Comparison of ENCODE assay signal across 28 mouse cellular contexts in the genomic region with DNA sequence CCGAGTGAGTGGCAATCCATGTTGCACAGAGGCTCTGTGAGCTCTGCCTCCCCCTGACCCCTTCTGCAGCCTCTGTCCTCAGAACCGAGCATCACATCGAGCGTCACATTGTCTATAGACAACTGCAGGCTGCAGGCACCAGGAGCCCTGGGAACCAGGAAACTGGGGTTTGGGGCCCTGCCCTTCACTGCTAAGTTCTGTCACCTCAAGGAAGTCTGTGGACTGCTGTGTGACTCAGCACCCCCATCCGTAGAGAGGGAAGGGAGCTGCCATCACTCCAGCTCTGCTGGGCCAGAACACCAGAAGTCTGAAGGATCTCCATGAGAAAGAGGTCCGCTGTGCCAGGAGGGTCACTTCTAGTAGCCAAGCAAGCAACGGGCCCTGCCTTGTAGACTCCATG.
DNase-seq lines count a peak whose midpoint lies in the region; ATAC-seq lines count a peak whose summit lies in the region.
"Had no signal": no experiment of that assay in that cellular context is flagged by ENCODE, and none has a peak within 500 bp of the region (broad histone marks: within the 10 kb centered on the region; RNA-seq: fewer than 3 reads in every experiment).

No protein-coding gene starts in this region.

- no peaks in the 10 kb centered on the region for H3K4me1 ChIP-seq in neural tube, embryonic 12.5 days
- no peaks in the 10 kb centered on the region for H3K4me1 ChIP-seq in neural tube, embryonic 15.5 days
- H3K4me1 ChIP-seq in megakaryocyte, embryonic 14.5 days, result peaks cover 77% of the 10 kb centered on the region
- peaks cover 24% of the 10 kb centered on the region for H3K4me1 ChIP-seq in heart, embryonic 10.5 days
- H3K4me1 ChIP-seq in kidney, embryonic 14.5 days (ENCODE audit: control insufficient read depth, insufficient read depth, low read length), result no peaks in the 10 kb centered on the region
- H3K4me1 ChIP-seq: limb, embryonic 13.5 days; lung, embryonic 15.5 days; neural tube, embryonic 13.5 days had no signal

- ATAC-seq in neural tube, embryonic 12.5 days (ENCODE audit: low FRiP score, low read depth), result no peak
- no peak for ATAC-seq in neural tube, embryonic 15.5 days (ENCODE audit: low FRiP score)
- ATAC-seq in common myeloid progenitor, adult 5-6 weeks (replicated peaks; ENCODE audit: low read depth, poor library complexity, severe bottlenecking), result peak; percentile 93
- ATAC-seq in kidney, embryonic 14.5 days (ENCODE audit: low FRiP score, low TSS enrichment), result no peak
- ATAC-seq: forebrain, embryonic 16.5 days; inflammation-experienced regulatory T-cells, adult 6 months; midbrain, embryonic 16.5 days had no signal

- no peaks in the 10 kb centered on the region for H3K27me3 ChIP-seq in neural tube, embryonic 12.5 days (replicated peaks)
- no peaks in the 10 kb centered on the region for H3K27me3 ChIP-seq in neural tube, embryonic 15.5 days (replicated peaks)
- no peaks in the 10 kb centered on the region for H3K27me3 ChIP-seq in megakaryocyte, embryonic 14.5 days (replicated peaks)
- peaks cover 52% of the 10 kb centered on the region for H3K27me3 ChIP-seq in heart, embryonic 10.5 days (ENCODE audit: insufficient read depth, poor library complexity, severe bottlenecking)
- no peaks in the 10 kb centered on the region for H3K27me3 ChIP-seq in kidney, embryonic 14.5 days (ENCODE audit: control insufficient read depth, insufficient read depth, low read length)
- H3K27me3 ChIP-seq: heart, embryonic 15.5 days; kidney, embryonic 15.5 days; limb, embryonic 13.5 days; lung, embryonic 15.5 days; neural tube, embryonic 13.5 days had no signal

- 81% methylated on average over 7 of the region's 7 CpGs for WGBS in neural tube, embryonic 12.5 days
- 84% methylated on average over 7 of the region's 7 CpGs for WGBS in neural tube, embryonic 15.5 days
- WGBS in heart, embryonic 10.5 days, result 77% methylated on average over 7 of the region's 7 CpGs
- 88% methylated on average over 7 of the region's 7 CpGs for WGBS in kidney, embryonic 14.5 days

- no peak overlapping the region for H3K27ac ChIP-seq in neural tube, embryonic 12.5 days
- H3K27ac ChIP-seq in neural tube, embryonic 15.5 days (replicated peaks), result no peak overlapping the region
- H3K27ac ChIP-seq in heart, embryonic 10.5 days, result no peak overlapping the region
- H3K27ac ChIP-seq in kidney, embryonic 14.5 days (ENCODE audit: low read depth, low read length), result no peak overlapping the region
- H3K27ac ChIP-seq: heart, embryonic 15.5 days; hindbrain, embryonic 14.5 days; kidney, embryonic 15.5 days; layer of hippocampus, adult 2 months; limb, embryonic 13.5 days; lung, embryonic 15.5 days; neural tube, embryonic 13.5 days had no signal

- no peak overlapping the region for H3K4me2 ChIP-seq in neural tube, embryonic 12.5 days (replicated peaks)
- H3K4me2 ChIP-seq in neural tube, embryonic 15.5 days, result no peak overlapping the region
- no peak overlapping the region for H3K4me2 ChIP-seq in kidney, embryonic 14.5 days (replicated peaks; ENCODE audit: low read depth, low read length)
- H3K4me2 ChIP-seq: heart, embryonic 15.5 days; hindbrain, embryonic 14.5 days; kidney, embryonic 15.5 days; limb, embryonic 13.5 days; liver, embryonic 11.5 days; lung, embryonic 15.5 days; neural tube, embryonic 13.5 days had no signal

- H3K9ac ChIP-seq in neural tube, embryonic 12.5 days, result 0 out of 2 replicates have a peak overlapping the region, but pooled peaks have one; percentile 21
- no peak overlapping the region for H3K9ac ChIP-seq in neural tube, embryonic 15.5 days (replicated peaks)
- no peak overlapping the region for H3K9ac ChIP-seq in kidney, embryonic 14.5 days (ENCODE audit: low read depth, low read length)
- H3K9ac ChIP-seq: heart, embryonic 15.5 days; hindbrain, embryonic 14.5 days; kidney, embryonic 15.5 days; limb, embryonic 13.5 days; lung, embryonic 15.5 days; neural tube, embryonic 13.5 days had no signal

- peak; percentile 46 for DNase-seq in CD4-positive helper T cell, adult 2 months (ENCODE audit: low read depth, low spot score)
- no peak for DNase-seq in urinary bladder, adult 18-20 months (ENCODE audit: low spot score in 2 of 2)
- DNase-seq in heart, embryonic 10.5 days (ENCODE audit: low spot score), result no peak
- DNase-seq: adrenal gland, postnatal 25 days; cerebellum, adult 11-12 months; cerebellum, adult 9-11 months; kidney, adult 11 months; kidney, postnatal 25 days; right cerebral cortex, postnatal 25 days; spleen, adult 18-20 months; thymus, postnatal 25 days had no signal

- no peak overlapping the region for H3K4me3 ChIP-seq in neural tube, embryonic 12.5 days
- H3K4me3 ChIP-seq in neural tube, embryonic 15.5 days (replicated peaks), result no peak overlapping the region
- peak overlapping the region; percentile 76 for H3K4me3 ChIP-seq in megakaryocyte, embryonic 14.5 days (replicated peaks)
- no peak overlapping the region for H3K4me3 ChIP-seq in heart, embryonic 10.5 days
- no peak overlapping the region for H3K4me3 ChIP-seq in kidney, embryonic 14.5 days (ENCODE audit: low read length)
- H3K4me3 ChIP-seq: erythroblast, embryonic 14.5 days; heart, embryonic 15.5 days; kidney, embryonic 15.5 days; layer of hippocampus, adult 2 months; limb, embryonic 13.5 days; lung, embryonic 15.5 days; neural tube, embryonic 13.5 days had no signal

- H3K36me3 ChIP-seq in neural tube, embryonic 12.5 days, result no peaks in the 10 kb centered on the region
- no peaks in the 10 kb centered on the region for H3K36me3 ChIP-seq in neural tube, embryonic 15.5 days
- H3K36me3 ChIP-seq in megakaryocyte, embryonic 14.5 days (replicated peaks; ENCODE audit: low read length), result peaks cover 66% of the 10 kb centered on the region
- no peaks in the 10 kb centered on the region for H3K36me3 ChIP-seq in heart, embryonic 10.5 days
- H3K36me3 ChIP-seq in kidney, embryonic 14.5 days (ENCODE audit: control insufficient read depth, insufficient read depth, low read length), result no peaks in the 10 kb centered on the region
- H3K36me3 ChIP-seq: heart, embryonic 15.5 days; kidney, embryonic 15.5 days; lung, embryonic 15.5 days; neural tube, embryonic 13.5 days had no signal

- H3K9me3 ChIP-seq in neural tube, embryonic 12.5 days, result no peaks in the 10 kb centered on the region
- H3K9me3 ChIP-seq in neural tube, embryonic 15.5 days (replicated peaks), result no peaks in the 10 kb centered on the region
- H3K9me3 ChIP-seq in megakaryocyte, embryonic 14.5 days, result peaks cover 13% of the 10 kb centered on the region
- no peaks in the 10 kb centered on the region for H3K9me3 ChIP-seq in heart, embryonic 10.5 days
- H3K9me3 ChIP-seq in kidney, embryonic 14.5 days (ENCODE audit: control insufficient read depth, low read length), result peaks cover 1% of the 10 kb centered on the region; the same call in 1 of the 2 replicates
- H3K9me3 ChIP-seq: heart, embryonic 15.5 days; kidney, embryonic 15.5 days; limb, embryonic 13.5 days; lung, embryonic 15.5 days; neural tube, embryonic 13.5 days had no signal
